Mouse (Mus musculus) midbrain, embryonic 14.5 days (tissue): ENCODE results near the gene Efcc1. TPM values are rescaled to one million over a fixed set of nuclear protein-coding genes. Genes with fewer than 3 reads are reported as not detected.

Source experiments
- ATAC-seq: fragments of 200-750 bp; cut with Nextera tagmentation; 2 replicates; pipeline ENCODE4 v1.8.0; 2017; ENCODE audit warnings: moderate number of reproducible peaks, moderate library complexity; ENCODE audit not compliant: low FRiP score, low TSS enrichment
- DNase-seq: peaks from one replicate; pipeline ENCODE4 v3.0.0-alpha.2; 2015
- H3K27ac ChIP-seq: fragments of 300-500 bp; sonication (generic); replicated peaks from 2 replicates; pipeline ENCODE4 v1.5.1; 2014; ENCODE audit warnings: mild to moderate bottlenecking, low read depth, low read length, moderate library complexity
- H3K27me3 ChIP-seq: fragments of 300-500 bp; sonication (generic); 2 replicates; pipeline ENCODE4 v1.6.1; 2014; ENCODE audit warnings: low read length, control low read depth, mixed read lengths; ENCODE audit not compliant: control insufficient read depth, insufficient read depth
- H3K36me3 ChIP-seq: fragments of 300-500 bp; sonication (generic); 2 replicates; pipeline ENCODE4 v1.6.1; 2014; ENCODE audit warnings: low read length, control low read depth; ENCODE audit not compliant: control insufficient read depth, insufficient read depth
- H3K4me1 ChIP-seq: fragments of 300-500 bp; sonication (generic); 2 replicates; pipeline ENCODE4 v1.6.1; 2014; ENCODE audit warnings: mild to moderate bottlenecking, antibody characterized with exemption, low read length, control low read depth; ENCODE audit not compliant: control insufficient read depth, insufficient read depth
- H3K4me2 ChIP-seq: fragments of 300-500 bp; sonication (generic); 2 replicates; pipeline ENCODE4 v1.6.1; 2014; ENCODE audit warnings: mild to moderate bottlenecking, low read length, moderate library complexity
- H3K4me3 ChIP-seq: fragments of 300-500 bp; sonication (generic); replicated peaks from 2 replicates; pipeline ENCODE4 v1.5.1; 2014; ENCODE audit warnings: low read depth, low read length
- H3K9ac ChIP-seq: fragments of 300-500 bp; sonication (generic); replicated peaks from 2 replicates; pipeline ENCODE4 v1.6.1; 2014; ENCODE audit warnings: mild to moderate bottlenecking, low read length, moderate library complexity
- H3K9me3 ChIP-seq: fragments of 300-500 bp; sonication (generic); 2 replicates; pipeline ENCODE4 v1.6.1; 2016; ENCODE audit warnings: low read length, control low read depth, mixed read lengths; ENCODE audit not compliant: control insufficient read depth
- WGBS: fragments of 180-500 bp; shearing (Covaris S2); extraction: QIAGEN DNeasy Blood & Tissue Kit; methylation state at CpG from one replicate; pipeline ENCODE4 v1.1.7; 2014; 5-methylcytosine and 5-hydroxymethylcytosine counted together
- polyA plus RNA-seq: library from polyadenylated mRNA; unstranded; fragments of >200 nt; fragmentation: Nextera tagmentation; extraction: Ambion mirVana; gene quantifications from 2 replicates; pipeline ENCODE4 v1.2.1, GENCODE M21; 2014

The Efcc1 gene
- polyA plus RNA-seq, 1 experiment from 2014 or later = 5.0 TPM

DNA sequence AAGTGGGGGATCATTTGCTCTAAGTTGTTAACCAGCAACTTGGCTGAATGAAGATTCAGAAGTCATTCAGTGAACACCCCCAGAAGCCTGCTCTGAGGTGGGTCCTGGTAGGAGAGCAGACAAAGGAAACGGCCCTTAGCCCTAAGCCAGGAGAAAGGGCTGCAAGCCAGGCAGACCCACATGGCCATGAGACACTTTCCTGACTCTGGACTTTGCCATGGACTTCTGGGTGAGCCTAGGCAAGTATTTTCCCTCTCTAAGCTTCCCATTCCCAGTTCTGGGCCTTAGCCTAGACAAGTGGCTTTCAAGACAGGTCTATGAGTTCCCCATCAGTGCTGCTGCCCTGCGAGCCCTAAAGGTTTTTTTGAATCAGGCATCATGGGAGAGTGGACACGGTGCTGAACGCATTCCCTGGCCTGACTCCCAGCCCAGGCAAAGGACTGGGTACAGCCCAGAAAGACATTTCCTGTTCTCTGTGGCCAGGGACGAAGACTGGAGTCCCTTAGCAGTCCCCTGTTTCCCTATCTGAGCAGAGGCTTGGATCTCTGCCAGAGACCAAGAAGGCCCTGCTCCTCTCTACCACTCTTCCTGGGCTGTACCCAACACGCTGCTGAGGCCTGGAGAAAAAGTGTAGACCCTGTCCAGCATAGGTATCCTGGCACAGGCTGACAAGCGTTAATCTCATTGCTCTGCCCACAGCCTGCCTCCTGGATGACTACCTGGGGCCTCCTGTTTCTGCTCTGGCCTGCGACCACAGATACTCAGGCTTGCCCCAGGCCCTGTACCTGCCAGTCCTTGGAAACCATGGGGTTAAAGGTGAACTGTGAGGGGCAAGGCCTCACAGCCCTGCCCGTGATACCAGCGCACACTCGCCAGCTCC lies 47.9 kb downstream of the Efcc1 start:
- H3K4me2 ChIP-seq = no peak overlapping the region
- no peaks in the 10 kb centered on the region for H3K9me3 ChIP-seq
- H3K9ac ChIP-seq = no peak overlapping the region
- no peak overlapping the region for H3K27ac ChIP-seq
- no peak overlapping the region for H3K4me3 ChIP-seq
- H3K4me1 ChIP-seq = no peaks in the 10 kb centered on the region
- no peak for DNase-seq
- H3K27me3 ChIP-seq = no peaks in the 10 kb centered on the region
- H3K36me3 ChIP-seq = no peaks in the 10 kb centered on the region
- no peak for ATAC-seq
- 83% methylated on average over 11 of the region's 11 CpGs for WGBS

DNA sequence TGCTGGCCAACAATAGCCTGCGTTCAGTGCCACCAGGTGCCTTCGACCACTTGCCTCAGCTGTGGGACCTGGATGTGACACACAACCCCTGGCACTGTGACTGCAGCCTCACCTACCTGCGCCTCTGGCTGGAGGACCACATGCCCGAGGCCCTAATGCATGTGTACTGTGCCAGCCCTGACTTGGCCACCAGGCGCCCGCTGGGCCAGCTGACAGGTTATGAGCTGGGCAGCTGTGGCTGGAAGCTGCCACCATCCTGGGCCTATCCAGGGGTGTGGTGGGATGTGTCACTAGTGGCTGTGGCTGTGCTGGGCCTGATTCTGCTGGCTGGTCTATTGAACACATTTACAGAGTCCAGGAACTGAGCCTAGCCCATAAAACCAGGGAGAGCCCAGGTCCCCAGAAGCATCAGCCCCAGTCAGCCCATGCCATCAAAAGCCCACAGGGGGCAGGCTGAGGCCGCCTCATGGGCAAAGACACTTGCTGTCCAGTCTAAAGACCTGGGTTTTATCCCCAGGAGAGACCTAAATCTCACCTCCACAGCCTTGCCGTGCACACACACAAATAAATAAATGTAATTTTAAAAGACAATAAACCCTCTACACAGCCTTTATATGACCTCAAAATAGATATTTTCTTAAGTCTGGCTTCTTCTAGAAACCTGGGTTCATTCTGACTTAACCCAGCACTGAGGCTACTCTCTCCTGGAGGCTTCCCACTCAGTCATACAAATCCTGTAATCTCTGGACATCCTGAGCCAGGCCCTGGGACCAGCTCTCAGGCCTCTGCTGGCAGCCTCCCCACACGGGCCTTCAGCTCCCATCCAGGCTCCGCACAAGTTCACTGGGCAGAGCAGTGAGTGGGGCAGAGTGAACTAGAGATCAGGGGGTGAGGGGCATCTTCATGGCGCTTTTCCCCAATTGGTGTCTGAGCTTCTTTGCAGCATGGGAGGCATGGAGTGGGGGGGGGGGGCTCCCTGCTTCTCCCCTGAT lies 48.8 kb downstream of the Efcc1 start:
- no peak for ATAC-seq
- Histone ChIP-seq H3K27me3 (no peaks in the 10 kb centered on the region), H3K27ac (no peak overlapping the region), H3K4me2 (no peak overlapping the region), H3K4me1 (no peaks in the 10 kb centered on the region), H3K9me3 (no peaks in the 10 kb centered on the region), H3K36me3 (no peaks in the 10 kb centered on the region), H3K4me3 (no peak overlapping the region), H3K9ac (no peak overlapping the region)
- WGBS = 86% methylated on average over 11 of the region's 11 CpGs
- no peak for DNase-seq

DNA sequence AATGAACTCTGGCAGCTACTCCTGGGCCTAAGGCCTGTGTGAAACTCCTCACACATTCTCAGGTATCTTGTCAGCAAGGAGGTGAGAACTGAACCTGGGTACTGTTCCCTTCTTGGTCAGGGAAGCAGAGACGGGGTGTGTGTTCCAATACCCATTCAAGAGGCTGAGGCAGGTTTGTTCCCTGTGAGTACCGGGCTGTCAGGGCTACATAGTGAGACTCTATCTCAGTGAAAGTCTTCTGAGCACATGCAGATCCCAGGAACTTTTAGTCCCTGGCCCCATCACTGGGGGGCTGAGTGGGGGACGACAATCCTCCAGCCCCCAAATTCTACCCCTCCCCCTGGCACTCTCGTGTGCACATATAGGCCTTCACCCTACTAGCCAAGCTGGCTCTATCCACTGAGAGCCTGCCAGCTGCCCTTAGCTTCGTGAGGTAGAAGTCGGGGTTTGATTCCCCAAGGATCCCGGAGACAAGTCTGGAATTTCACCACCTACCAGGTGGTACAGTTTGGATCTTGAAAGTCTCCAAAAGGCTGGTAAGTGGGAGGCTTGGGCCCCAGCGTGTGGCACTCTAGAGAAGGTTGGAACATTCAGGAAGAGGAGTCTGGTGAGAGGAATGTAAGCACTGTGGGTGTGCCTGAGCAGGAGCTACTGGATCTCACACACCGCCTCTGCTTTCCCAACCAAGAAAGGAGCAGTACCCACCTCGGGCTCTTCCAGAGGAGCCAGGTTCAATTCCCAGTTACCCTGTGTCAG lies 50.1 kb downstream of the Efcc1 start:
- no peaks in the 10 kb centered on the region for H3K4me1 ChIP-seq
- 83% methylated on average over 10 of the region's 10 CpGs for WGBS
- ATAC-seq (no peak), DNase-seq (no peak)
- H3K27ac ChIP-seq = no peak overlapping the region
- no peak overlapping the region for H3K4me3 ChIP-seq
- H3K9ac ChIP-seq = no peak overlapping the region
- H3K4me2 ChIP-seq = no peak overlapping the region
- no peaks in the 10 kb centered on the region for H3K9me3 ChIP-seq
- no peaks in the 10 kb centered on the region for H3K27me3 ChIP-seq
- H3K36me3 ChIP-seq = no peaks in the 10 kb centered on the region

DNA sequence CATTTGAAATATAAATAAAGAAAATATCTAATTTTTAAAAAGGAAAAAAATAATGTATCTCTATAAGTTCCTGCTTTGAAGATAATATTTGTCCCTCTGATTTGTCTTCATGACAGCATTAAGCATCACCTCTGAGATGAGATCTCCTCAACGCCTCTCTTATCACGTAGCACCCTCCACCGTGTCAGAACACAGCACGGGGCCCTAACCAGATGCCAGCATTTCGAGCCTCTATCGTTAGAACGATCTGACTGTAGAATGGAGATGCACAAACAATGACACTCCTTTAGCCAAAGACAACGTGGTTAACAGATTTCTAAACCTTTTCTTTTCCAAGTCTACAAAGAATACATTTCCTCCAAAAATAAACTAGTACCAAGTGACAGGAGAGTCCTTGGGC lies 53.4 kb downstream of the Efcc1 start:
- Histone ChIP-seq H3K4me2 (no peak overlapping the region), H3K9ac (no peak overlapping the region), H3K9me3 (no peaks in the 10 kb centered on the region), H3K27me3 (no peaks in the 10 kb centered on the region), H3K4me1 (peaks cover 3% of the 10 kb centered on the region; the same call in 1 of the 2 replicates), H3K27ac (no peak overlapping the region), H3K4me3 (no peak overlapping the region), H3K36me3 (no peaks in the 10 kb centered on the region)
- DNase-seq (no peak), ATAC-seq (no peak)
- 86% methylated on average over 8 of the region's 8 CpGs for WGBS

DNA sequence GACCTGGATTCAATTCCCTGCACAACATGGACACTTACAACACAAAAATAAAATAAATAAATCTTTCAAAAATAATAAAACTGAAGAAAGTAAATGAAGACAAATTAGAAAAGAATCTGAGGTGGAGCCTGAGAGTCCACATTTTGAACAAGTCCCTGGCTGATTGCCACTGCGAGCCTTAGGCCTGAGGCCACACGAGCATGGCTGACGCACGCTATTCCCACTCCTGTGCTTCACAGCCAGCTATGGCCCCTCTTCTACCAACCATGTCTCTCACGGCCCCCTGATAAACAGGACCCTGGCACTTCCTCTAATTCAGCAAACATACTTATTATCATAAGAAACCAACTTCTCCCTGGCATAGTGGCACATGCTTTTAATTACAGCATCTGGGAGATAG lies 56.0 kb downstream of the Efcc1 start:
- no peak overlapping the region for H3K4me2 ChIP-seq
- no peak overlapping the region for H3K9ac ChIP-seq
- H3K4me1 ChIP-seq = peaks cover 10% of the 10 kb centered on the region
- ATAC-seq (no peak), DNase-seq (no peak)
- H3K4me3 ChIP-seq = no peak overlapping the region
- H3K36me3 ChIP-seq = 0 out of 2 replicates have a peak, but pooled peaks cover 3% of the 10 kb centered on the region
- H3K27ac ChIP-seq = no peak overlapping the region
- no peaks in the 10 kb centered on the region for H3K27me3 ChIP-seq
- no peaks in the 10 kb centered on the region for H3K9me3 ChIP-seq
- WGBS = 91% methylated on average over 5 of the region's 5 CpGs

DNA sequence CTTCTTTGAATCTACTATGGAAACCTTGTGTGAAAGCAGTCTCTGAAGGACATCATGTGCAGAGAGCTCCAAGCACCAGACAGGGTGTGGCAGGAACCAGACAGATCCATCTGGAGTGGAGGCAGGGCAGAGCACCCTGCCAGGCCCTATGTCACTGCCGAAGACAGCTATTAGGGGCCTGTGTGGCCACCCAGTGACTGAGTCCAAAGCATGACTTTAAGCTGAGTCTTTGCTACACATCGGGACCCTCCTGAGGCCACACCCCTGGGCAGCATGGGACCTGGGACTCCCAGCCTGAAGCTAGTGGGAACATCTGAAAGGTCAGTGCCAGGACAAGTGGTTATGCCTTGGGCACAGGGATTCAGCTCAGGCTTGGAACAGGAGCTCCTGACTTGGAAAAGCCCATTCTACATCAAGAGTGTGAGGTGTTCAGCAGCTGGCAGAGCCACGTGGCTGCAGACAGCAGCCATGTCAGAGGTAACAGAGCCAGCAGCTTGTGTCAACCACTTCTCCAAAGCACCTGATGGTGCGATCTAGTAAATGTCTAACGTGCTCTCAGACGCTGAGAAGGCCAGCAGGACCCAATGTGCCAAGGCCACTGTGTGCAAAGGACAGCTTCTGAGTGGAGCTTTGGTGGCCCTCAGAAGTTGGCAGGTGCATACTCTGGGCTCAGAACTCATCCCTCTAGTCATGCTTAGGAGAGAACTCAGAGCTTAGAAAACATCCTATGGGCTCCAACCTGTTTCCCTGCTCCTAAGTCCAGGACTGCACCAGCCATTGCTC lies 56.6 kb downstream of the Efcc1 start:
- ATAC-seq (no peak), DNase-seq (no peak)
- no peaks in the 10 kb centered on the region for H3K9me3 ChIP-seq
- H3K4me3 ChIP-seq = no peak overlapping the region
- no peak overlapping the region for H3K9ac ChIP-seq
- no peaks in the 10 kb centered on the region for H3K27me3 ChIP-seq
- no peak overlapping the region for H3K4me2 ChIP-seq
- H3K36me3 ChIP-seq = peaks cover 6% of the 10 kb centered on the region
- H3K4me1 ChIP-seq = peaks cover 10% of the 10 kb centered on the region
- H3K27ac ChIP-seq = no peak overlapping the region
- WGBS = 87% methylated on average over 6 of the region's 6 CpGs

DNA sequence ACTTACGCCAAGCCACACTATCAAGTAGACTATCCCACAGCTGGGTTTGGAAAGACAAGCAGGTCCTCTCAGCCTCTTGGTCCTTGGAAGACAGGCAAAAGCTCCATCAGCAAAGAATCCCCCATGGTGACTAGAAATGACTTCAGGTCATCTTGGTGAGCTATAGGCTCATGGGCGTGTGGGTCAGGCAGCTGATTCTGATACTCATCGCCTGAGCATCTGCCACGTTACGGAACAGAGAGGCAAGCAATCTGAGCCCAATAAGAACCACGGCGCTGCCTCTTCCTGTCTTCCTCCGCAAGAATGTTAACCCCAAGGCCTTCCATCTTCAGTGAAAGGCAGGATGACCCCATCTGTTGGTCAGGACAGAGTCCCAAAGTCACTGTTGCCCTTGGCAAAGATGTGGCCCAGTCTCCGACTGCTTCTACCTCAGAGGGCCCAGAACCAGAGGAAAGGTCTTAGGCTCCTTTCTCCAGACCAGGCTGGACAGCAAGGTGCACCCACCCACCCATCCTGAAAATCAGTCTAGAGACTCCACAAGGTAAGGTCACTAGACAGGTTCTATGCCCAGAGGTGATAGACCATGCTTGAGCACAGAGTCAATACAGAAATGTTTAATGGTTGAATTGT lies 57.7 kb downstream of the Efcc1 start:
- Histone ChIP-seq H3K9me3 (no peaks in the 10 kb centered on the region), H3K4me3 (no peak overlapping the region), H3K4me2 (no peak overlapping the region), H3K36me3 (peaks cover 14% of the 10 kb centered on the region), H3K9ac (no peak overlapping the region), H3K27ac (no peak overlapping the region), H3K27me3 (no peaks in the 10 kb centered on the region), H3K4me1 (peaks cover 10% of the 10 kb centered on the region)
- 93% methylated on average over 9 of the region's 9 CpGs for WGBS
- DNase-seq = no peak
- ATAC-seq = no peak
